Mouse (Mus musculus): ENCODE data around the gene Pold4. TPM values are rescaled to one million over a fixed set of nuclear protein-coding genes. Genes with fewer than 3 reads are reported as not detected.

The Pold4 gene
- polyA plus RNA-seq, 1 experiment from 2014 or later, result 19.8 TPM

GRCm38 (mm10) chr19:4194776-4195650, 36.7 kb upstream of the Pold4 start:
- ATAC-seq (ENCODE audit: low FRiP score, low read depth), result no peak
- H3K27me3 ChIP-seq (replicated peaks), result no peaks in the 10 kb centered on the region

GRCm38 (mm10) chr19:4196048-4196447, 35.7 kb upstream of the Pold4 start:
- Histone ChIP-seq H3K27ac (no peak overlapping the region), H3K4me1 (peaks cover 33% of the 10 kb centered on the region), H3K36me3 (peaks cover 50% of the 10 kb centered on the region), H3K4me3 (no peak overlapping the region), H3K27me3 (replicated peaks) (no peaks in the 10 kb centered on the region), H3K9ac (no peak overlapping the region), H3K4me2 (replicated peaks) (no peak overlapping the region), H3K9me3 (no peaks in the 10 kb centered on the region)
- 67% methylated on average over 2 of the region's 2 CpGs for WGBS
- no peak for ATAC-seq (ENCODE audit: low FRiP score, low read depth)

More at GRCm38 (mm10) chr19:4194776-4195650, 36.7 kb upstream of the Pold4 start:
- 78% methylated on average over 12 of the region's 12 CpGs for WGBS
- H3K4me3 ChIP-seq, result no peak overlapping the region
- no peak overlapping the region for H3K27ac ChIP-seq
- peaks cover 22% of the 10 kb centered on the region for H3K4me1 ChIP-seq
- H3K9ac ChIP-seq, result no peak overlapping the region
- H3K9me3 ChIP-seq, result no peaks in the 10 kb centered on the region
- H3K36me3 ChIP-seq, result peaks cover 50% of the 10 kb centered on the region
- no peak overlapping the region for H3K4me2 ChIP-seq (replicated peaks)

- H3K9ac ChIP-seq, result no peak overlapping the region
- no peaks in the 10 kb centered on the region for H3K27me3 ChIP-seq (replicated peaks)
- no peaks in the 10 kb centered on the region for H3K9me3 ChIP-seq
- no peak overlapping the region for H3K4me2 ChIP-seq (replicated peaks)
- no peak overlapping the region for H3K27ac ChIP-seq
- peaks cover 50% of the 10 kb centered on the region for H3K36me3 ChIP-seq
- peaks cover 31% of the 10 kb centered on the region for H3K4me1 ChIP-seq
- no peak overlapping the region for H3K4me3 ChIP-seq
- ATAC-seq (ENCODE audit: low FRiP score, low read depth), result no peak
- WGBS, result 38% methylated on average over 5 of the region's 5 CpGs
Measured at GRCm38 (mm10) chr19:4196548-4196947, 35.2 kb upstream of the Pold4 start.

- Histone ChIP-seq H3K9ac (no peak overlapping the region), H3K27ac (no peak overlapping the region), H3K4me2 (replicated peaks) (no peak overlapping the region), H3K4me1 (peaks cover 35% of the 10 kb centered on the region), H3K4me3 (no peak overlapping the region), H3K36me3 (peaks cover 50% of the 10 kb centered on the region), H3K27me3 (replicated peaks) (no peaks in the 10 kb centered on the region), H3K9me3 (no peaks in the 10 kb centered on the region)
- WGBS, result 74% methylated on average over 3 of the region's 3 CpGs
- ATAC-seq (ENCODE audit: low FRiP score, low read depth), result no peak
Measured at GRCm38 (mm10) chr19:4197180-4197579, 34.5 kb upstream of the Pold4 start.

DNA sequence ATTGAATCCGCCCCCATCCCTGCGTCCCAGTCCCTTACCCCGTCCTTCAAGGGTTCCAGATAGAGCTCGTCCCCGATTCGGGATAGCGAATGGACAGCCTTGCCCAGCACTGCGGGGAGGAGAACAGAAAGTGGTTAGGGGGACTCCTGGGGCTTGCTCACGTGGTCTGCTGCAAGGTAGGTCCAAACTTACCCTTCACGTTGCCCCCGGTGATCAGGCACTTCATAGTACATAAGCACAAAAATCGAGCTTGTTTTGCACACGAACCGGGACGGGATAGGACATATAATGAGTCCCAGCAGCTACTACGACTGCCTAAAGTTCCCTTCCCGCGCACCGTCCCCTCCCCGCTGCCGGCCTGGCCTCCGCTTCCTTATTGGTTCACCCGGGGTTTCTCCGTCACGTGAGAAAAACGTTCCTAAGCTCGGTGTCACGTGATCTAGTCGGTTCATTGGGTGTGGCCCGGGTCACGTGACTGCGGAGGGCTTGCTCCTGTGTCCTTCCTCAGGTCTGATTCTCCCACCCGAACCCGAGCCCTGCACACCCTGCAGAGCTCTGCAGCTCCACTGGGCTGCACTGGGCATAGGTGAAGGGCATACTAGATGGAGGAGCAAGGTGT, 30.3 kb upstream of the Pold4 start, which contains the start of gene Rad9a:
Rad9a (minus strand) TSS at position 372 of the 619 bp plus-strand sequence.
- Histone ChIP-seq H3K4me1 (peaks cover 24% of the 10 kb centered on the region), H3K27ac (no peak within 1 kb of the TSS), H3K27me3 (replicated peaks) (no peaks in the 10 kb centered on the region), H3K4me2 (replicated peaks) (peak within 1 kb of the TSS; percentile 88), H3K9ac (peak within 1 kb of the TSS; percentile 65), H3K36me3 (peaks cover 17% of the 10 kb centered on the region), H3K9me3 (no peaks in the 10 kb centered on the region), H3K4me3 (peak within 1 kb of the TSS; percentile 63)
- peak; percentile 82 for ATAC-seq (ENCODE audit: low FRiP score, low read depth)
- WGBS, result under 1% methylated on average over 34 of the region's 34 CpGs

- Histone ChIP-seq H3K4me3 (peak overlapping the region; percentile 63), H3K27me3 (replicated peaks) (no peaks in the 10 kb centered on the region), H3K4me1 (peaks cover 20% of the 10 kb centered on the region), H3K4me2 (replicated peaks) (peak overlapping the region; percentile 88), H3K9me3 (no peaks in the 10 kb centered on the region), H3K27ac (no peak overlapping the region), H3K36me3 (peaks cover 10% of the 10 kb centered on the region; the same call in 1 of the 2 replicates), H3K9ac (peak overlapping the region; percentile 60)
- WGBS, result 33% methylated on average over 7 of the region's 7 CpGs
- ATAC-seq (ENCODE audit: low FRiP score, low read depth), result peak; percentile 7; the same call in 1 of the 2 replicates
Measured at GRCm38 (mm10) chr19:4202149-4202548, 29.6 kb upstream of the Pold4 start.

GRCm38 (mm10) chr19:4203148-4203547, 28.6 kb upstream of the Pold4 start:
- Histone ChIP-seq H3K4me2 (replicated peaks) (0 out of 2 replicates have a peak overlapping the region, but pooled peaks have one; percentile 88), H3K36me3 (0 out of 2 replicates have a peak, but pooled peaks cover 3% of the 10 kb centered on the region), H3K9me3 (no peaks in the 10 kb centered on the region), H3K4me3 (no peak overlapping the region), H3K9ac (no peak overlapping the region), H3K27ac (no peak overlapping the region), H3K4me1 (peaks cover 20% of the 10 kb centered on the region), H3K27me3 (replicated peaks) (no peaks in the 10 kb centered on the region)
- no peak for ATAC-seq (ENCODE audit: low FRiP score, low read depth)
- 61% methylated on average over 3 of the region's 3 CpGs for WGBS

DNA sequence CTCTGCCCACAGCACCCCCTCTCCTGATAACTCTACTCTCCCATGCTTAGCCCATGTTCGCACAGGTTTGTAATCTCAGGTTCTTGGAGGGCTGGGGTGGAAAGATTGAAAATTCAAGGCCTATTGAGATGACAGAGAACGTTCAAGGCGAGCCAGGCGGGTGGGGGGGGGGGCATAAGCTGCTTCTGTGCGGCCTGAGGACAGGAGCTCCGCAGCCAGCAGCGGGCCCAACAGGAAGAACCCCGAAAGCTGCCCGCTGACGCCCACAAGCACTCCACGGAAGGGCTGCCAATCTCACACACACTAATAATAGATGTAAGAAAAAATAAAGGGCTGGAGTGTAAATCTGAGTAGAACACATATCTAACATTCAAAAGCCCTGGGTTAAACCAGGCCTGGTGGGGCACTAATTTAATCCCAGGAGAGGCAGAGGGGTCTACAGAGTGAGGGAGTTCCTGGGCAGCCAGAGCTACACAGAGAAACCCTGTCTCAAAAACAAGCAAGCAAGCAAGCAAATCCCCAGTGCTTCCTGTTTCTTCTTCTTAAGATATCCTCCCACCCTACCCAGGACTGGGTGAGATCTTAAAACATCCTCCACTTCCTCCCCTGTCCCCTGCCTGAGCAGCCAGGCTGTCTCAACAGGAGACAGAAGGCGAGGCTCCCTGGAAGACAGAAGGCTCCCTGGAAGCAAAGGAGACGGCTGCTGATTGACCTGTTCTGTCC, 27.9 kb upstream of the Pold4 start:
- Histone ChIP-seq H3K36me3 (0 out of 2 replicates have a peak, but pooled peaks cover 3% of the 10 kb centered on the region), H3K9ac (no peak overlapping the region), H3K4me1 (peaks cover 20% of the 10 kb centered on the region), H3K27me3 (replicated peaks) (0 out of 2 replicates have a peak, but pooled peaks cover under 1% of the 10 kb centered on the region), H3K4me3 (no peak overlapping the region), H3K4me2 (replicated peaks) (no peak overlapping the region), H3K9me3 (no peaks in the 10 kb centered on the region), H3K27ac (no peak overlapping the region)
- no peak for ATAC-seq (ENCODE audit: low FRiP score, low read depth)
- 71% methylated on average over 13 of the region's 13 CpGs for WGBS

DNA sequence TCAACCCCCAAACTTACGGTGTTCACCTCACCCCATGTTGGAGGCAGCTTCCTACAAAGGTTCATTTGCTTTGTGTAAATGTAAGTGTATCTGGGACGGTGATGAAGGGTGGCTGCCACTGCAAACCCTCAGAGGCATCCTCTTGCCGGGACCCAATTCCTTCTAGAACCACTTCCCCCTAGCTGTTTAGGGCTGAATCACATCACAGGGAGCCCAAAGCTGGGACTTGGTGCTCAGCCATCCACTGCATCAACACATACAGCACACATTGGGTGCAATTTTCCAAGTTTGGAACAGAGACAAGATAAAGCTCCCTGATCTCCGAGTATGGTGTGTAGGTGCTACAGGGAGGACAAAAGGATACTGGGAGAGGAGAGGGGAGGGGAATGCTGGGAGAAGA, 26.8 kb upstream of the Pold4 start:
- H3K36me3 ChIP-seq, result no peaks in the 10 kb centered on the region
- H3K4me2 ChIP-seq (replicated peaks), result no peak overlapping the region
- peaks cover 20% of the 10 kb centered on the region for H3K4me1 ChIP-seq
- no peaks in the 10 kb centered on the region for H3K9me3 ChIP-seq
- H3K4me3 ChIP-seq, result no peak overlapping the region
- no peak for ATAC-seq (ENCODE audit: low FRiP score, low read depth)
- no peak overlapping the region for H3K27ac ChIP-seq
- 75% methylated on average over 4 of the region's 4 CpGs for WGBS
- H3K9ac ChIP-seq, result no peak overlapping the region
- H3K27me3 ChIP-seq (replicated peaks), result 0 out of 2 replicates have a peak, but pooled peaks cover 4% of the 10 kb centered on the region

GRCm38 (mm10) chr19:4206971-4207370, 24.7 kb upstream of the Pold4 start:
- H3K9me3 ChIP-seq, result no peaks in the 10 kb centered on the region
- no peaks in the 10 kb centered on the region for H3K36me3 ChIP-seq
- no peak overlapping the region for H3K4me2 ChIP-seq (replicated peaks)
- peaks cover 5% of the 10 kb centered on the region for H3K4me1 ChIP-seq
- no peak overlapping the region for H3K4me3 ChIP-seq
- WGBS, result 3% methylated on average over 2 of the region's 2 CpGs
- peaks cover 15% of the 10 kb centered on the region for H3K27me3 ChIP-seq (replicated peaks)
- no peak overlapping the region for H3K27ac ChIP-seq
- no peak for ATAC-seq (ENCODE audit: low FRiP score, low read depth)
- no peak overlapping the region for H3K9ac ChIP-seq

- no peaks in the 10 kb centered on the region for H3K9me3 ChIP-seq
- no peak for ATAC-seq (ENCODE audit: low FRiP score, low read depth)
- peaks cover 2% of the 10 kb centered on the region for H3K4me1 ChIP-seq
- peaks cover 30% of the 10 kb centered on the region for H3K27me3 ChIP-seq (replicated peaks)
- H3K36me3 ChIP-seq, result no peaks in the 10 kb centered on the region
- H3K27ac ChIP-seq, result no peak overlapping the region
- H3K4me2 ChIP-seq (replicated peaks), result no peak overlapping the region
- WGBS, result 76% methylated on average over 5 of the region's 5 CpGs
- no peak overlapping the region for H3K9ac ChIP-seq
- H3K4me3 ChIP-seq, result no peak overlapping the region
Measured at GRCm38 (mm10) chr19:4208563-4208962, 23.1 kb upstream of the Pold4 start.

Data from neural tube, embryonic 12.5 days (tissue).